Mouse (Mus musculus) kidney, adult 2 months (tissue): ENCODE data around the gene A630095N17Rik. TPM values are rescaled to one million over a fixed set of nuclear protein-coding genes. Genes with fewer than 3 reads are reported as not detected.

Experiments
- DNase-seq: peaks from one replicate; pipeline ENCODE4 v3.0.0; 2021
- H3K27ac ChIP-seq: fragments of 200-500 bp; 2 replicates; pipeline ENCODE4 v1.5.1; 2012; ENCODE audit warnings: low read depth, low read length, control low read depth, inconsistent platforms; ENCODE audit not compliant: insufficient read depth
- H3K27me3 ChIP-seq: fragments of 200-500 bp; replicated peaks from 2 replicates; pipeline ENCODE4 v1.6.1; 2012; ENCODE audit warnings: mild to moderate bottlenecking, moderate library complexity, low read length, inconsistent platforms; ENCODE audit not compliant: control insufficient read depth, insufficient read depth
- H3K36me3 ChIP-seq: fragments of 200-500 bp; 2 replicates; pipeline ENCODE4 v1.6.1; 2012; ENCODE audit warnings: mild to moderate bottlenecking, moderate library complexity, low read length, inconsistent platforms; ENCODE audit not compliant: control insufficient read depth, insufficient read depth
- H3K4me1 ChIP-seq: fragments of 200-500 bp; 2 replicates; pipeline ENCODE4 v1.6.1; 2011; ENCODE audit warnings: low read length; ENCODE audit not compliant: control insufficient read depth, insufficient read depth
- H3K4me3 ChIP-seq: fragments of 200-500 bp; 2 replicates; pipeline ENCODE4 v1.5.1; 2011; ENCODE audit warnings: mild to moderate bottlenecking, low read depth, low read length, control low read depth; ENCODE audit not compliant: insufficient read depth
- CTCF ChIP-seq: fragments of 200-500 bp; conservative IDR thresholded peaks from 2 replicates; pipeline ENCODE4 v1.5.1; 2011; ENCODE audit warnings: low read depth, mild to moderate bottlenecking, control low read depth, low read length, moderate library complexity, mixed read lengths; ENCODE audit not compliant: insufficient read depth, insufficient read length
- POLR2A ChIP-seq: fragments of 200-500 bp; IDR thresholded peaks from one replicate; pipeline ENCODE4 v1.6.1; 2011; ENCODE audit warnings: low read depth, low read length, control low read depth
- WGBS: fragments of 180-500 bp; shearing (Covaris S2); methylation state at CpG from one replicate; pipeline ENCODE4 v1.1.7; 2018; 5-methylcytosine and 5-hydroxymethylcytosine counted together
- polyA plus RNA-seq: library from polyadenylated mRNA; depleted of rRNA; stranded (reverse); fragments of >200 nt; gene quantifications from 2 replicates; pipeline ENCODE4 v1.2.3, GENCODE M21; 2012

Gene A630095N17Rik
- polyA plus RNA-seq, 1 experiment: not detected

DNA sequence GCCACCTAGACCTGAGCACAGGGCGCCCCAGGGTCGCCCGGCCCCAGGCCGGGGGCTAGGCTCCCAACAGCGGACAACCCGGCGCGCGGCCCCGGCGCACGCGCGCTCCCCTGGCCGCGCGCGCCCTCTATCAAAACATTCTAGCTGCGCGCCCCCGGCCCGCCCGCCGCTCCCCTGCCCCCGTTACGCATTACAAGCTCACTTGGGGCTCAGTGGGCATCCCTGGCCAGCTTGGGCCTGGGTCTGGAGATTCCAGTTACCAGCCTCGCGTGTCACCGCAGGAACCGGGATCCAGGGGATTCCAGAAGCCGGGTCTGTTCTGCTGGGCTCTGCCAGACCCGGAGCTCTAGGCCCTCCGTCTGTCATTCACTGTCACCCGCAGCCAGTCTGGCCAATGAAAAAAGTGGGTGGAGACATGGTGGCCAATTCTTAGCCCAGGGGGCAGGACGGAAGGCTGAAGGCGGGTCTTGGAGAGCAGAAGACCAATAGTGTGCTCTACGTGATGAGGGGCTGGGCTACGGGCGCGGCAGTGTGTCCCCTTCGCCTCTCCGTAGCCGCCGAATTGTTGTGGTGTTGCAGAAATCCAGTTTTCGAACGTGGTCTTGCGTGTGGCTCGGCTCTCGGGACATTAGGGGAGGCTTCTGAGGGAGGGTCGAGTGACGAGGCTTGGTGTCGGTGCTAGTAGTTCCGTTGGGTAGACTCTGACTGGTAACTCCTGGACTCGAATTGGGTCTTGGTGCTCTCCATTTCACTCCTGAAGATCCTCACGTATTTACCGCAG, 40.1 kb downstream of the A630095N17Rik start, which contains the start of the genes Ankzf1 and Atg9a:
Gene Ankzf1, plus strand, starts transcription at position 530 of the 781 bp plus-strand sequence.
Gene Atg9a, minus strand, starts transcription at position 575 of the 781 bp plus-strand sequence.
- peak; percentile 99 for DNase-seq
- H3K27ac ChIP-seq: peak within 1 kb of the TSS; percentile 94
- WGBS: under 1% methylated on average over 55 of the region's 56 CpGs
- H3K4me3 ChIP-seq: peak within 1 kb of the TSS; percentile 88
- no peaks in the 10 kb centered on the region; the same call in none of the 2 replicates for H3K36me3 ChIP-seq
- peaks cover 10% of the 10 kb centered on the region; the same call in 1 of the 2 replicates for H3K4me1 ChIP-seq
- H3K27me3 ChIP-seq: no peaks in the 10 kb centered on the region
- peak; percentile 31 for TF ChIP-seq POLR2A
- no peak for TF ChIP-seq CTCF

DNA sequence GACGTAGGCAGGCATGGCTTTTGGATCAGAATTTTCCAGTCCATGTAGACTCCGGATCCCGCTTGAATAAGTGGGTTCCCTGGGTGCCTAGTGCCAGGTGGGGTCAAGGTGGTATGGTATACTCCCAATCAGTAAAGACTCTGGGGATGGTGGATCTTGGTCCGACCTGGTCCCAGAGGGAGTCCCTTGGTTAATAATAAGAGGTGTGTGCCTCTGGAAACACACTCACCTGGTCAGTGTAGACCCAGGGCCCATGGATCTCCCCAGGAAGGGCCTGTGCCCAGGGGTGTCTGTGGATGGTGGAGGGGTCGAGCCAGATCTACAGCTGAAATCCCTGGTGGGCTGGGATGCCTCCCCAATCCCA, 40.7 kb downstream of the A630095N17Rik start:
- TF ChIP-seq POLR2A (no peak), CTCF (no peak)

DNA sequence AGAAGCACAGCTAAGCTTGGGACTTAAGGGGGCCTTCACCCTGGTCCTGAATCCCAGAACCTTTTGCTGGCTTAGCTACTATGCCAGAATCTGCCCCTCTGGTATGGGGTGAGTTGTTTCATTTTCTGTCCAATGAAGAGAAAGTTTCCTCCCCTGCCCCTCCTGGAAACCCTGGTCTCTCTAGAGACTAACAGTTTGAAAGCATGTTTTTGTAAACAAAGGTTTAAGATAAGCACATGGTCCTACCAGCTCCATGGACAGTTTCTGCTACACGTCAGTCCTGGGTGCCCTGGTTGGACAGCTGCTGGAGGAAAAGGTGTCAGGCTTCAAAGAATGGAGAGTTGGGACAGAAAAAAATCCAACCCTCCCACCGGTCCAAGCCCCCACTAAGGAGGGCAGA, 41.3 kb downstream of the A630095N17Rik start:
- peaks cover 10% of the 10 kb centered on the region; the same call in 1 of the 2 replicates for H3K4me1 ChIP-seq
- WGBS: 43% methylated on average over 2 of the region's 2 CpGs
- no peak overlapping the region for H3K4me3 ChIP-seq
- H3K27me3 ChIP-seq: no peaks in the 10 kb centered on the region
- H3K36me3 ChIP-seq: no peaks in the 10 kb centered on the region; the same call in none of the 2 replicates
- DNase-seq: no peak
- no peak for TF ChIP-seq POLR2A
- no peak for TF ChIP-seq CTCF
- no peak overlapping the region for H3K27ac ChIP-seq

More for the DNA sequence above, 40.7 kb downstream of the A630095N17Rik start:
- no peak for DNase-seq
- Histone ChIP-seq H3K36me3 (no peaks in the 10 kb centered on the region; the same call in none of the 2 replicates), H3K4me3 (peak overlapping the region; percentile 88), H3K4me1 (peaks cover 10% of the 10 kb centered on the region; the same call in 1 of the 2 replicates), H3K27me3 (no peaks in the 10 kb centered on the region), H3K27ac (peak overlapping the region; percentile 17; the same call in 1 of the 2 replicates)
- WGBS: 40% methylated on average over 5 of the region's 5 CpGs

DNA sequence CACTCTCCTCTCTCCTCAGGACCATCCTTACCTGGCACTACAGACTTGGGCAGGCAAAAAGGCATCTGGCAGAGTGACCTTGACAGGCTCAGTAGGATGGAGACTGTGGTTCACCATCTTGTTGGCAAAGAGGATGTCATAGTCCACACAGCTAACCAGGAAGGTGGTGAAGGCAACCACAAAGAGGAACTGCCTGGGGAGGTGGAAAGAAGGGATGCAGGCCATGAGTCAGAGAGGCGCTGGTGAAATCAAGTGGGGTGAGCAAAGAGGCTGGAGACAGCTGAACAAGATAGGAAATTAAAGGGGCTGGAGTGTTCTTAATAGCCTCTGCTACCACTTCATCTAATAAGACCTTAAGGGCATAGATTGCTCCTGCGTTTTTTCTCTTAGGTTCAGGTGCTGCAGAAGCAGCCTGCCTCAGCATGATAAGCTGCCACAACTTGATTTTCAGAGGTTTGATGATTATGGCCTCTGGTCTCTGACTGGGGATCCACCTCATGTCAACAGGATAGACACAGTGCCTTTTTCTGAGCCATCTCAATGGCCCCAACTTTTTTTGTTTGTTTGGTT, 43.9 kb downstream of the A630095N17Rik start:
- H3K4me3 ChIP-seq: no peak overlapping the region
- no peak overlapping the region for H3K27ac ChIP-seq
- 79% methylated on average over 2 of the region's 2 CpGs for WGBS
- peaks cover 3% of the 10 kb centered on the region; the same call in 1 of the 2 replicates for H3K4me1 ChIP-seq
- H3K27me3 ChIP-seq: no peaks in the 10 kb centered on the region
- no peak for DNase-seq
- H3K36me3 ChIP-seq: no peaks in the 10 kb centered on the region; the same call in 1 of the 2 replicates
- TF ChIP-seq POLR2A: no peak
- no peak for TF ChIP-seq CTCF

DNA sequence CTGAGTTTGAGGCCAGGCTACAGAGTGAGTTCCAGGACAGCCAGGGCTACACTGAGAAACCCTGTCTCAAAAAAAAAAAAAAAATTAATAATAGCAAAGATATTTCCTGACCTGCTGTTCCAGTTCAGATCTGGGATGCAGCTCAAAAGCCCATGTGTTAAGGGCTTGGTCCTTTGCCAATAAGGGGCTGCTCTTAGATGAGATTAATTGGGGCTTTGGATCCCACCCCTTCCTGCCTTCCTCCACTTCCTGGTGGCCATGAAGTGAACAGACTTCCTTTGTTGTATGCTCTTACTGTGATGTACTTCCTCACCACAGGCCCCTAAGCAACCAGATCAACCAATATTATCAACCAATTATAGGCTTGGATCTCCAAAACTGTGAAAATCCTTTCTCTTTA, 44.8 kb downstream of the A630095N17Rik start:
- H3K4me3 ChIP-seq: no peak overlapping the region
- H3K36me3 ChIP-seq: peaks cover 3% of the 10 kb centered on the region
- peaks cover 3% of the 10 kb centered on the region; the same call in 1 of the 2 replicates for H3K4me1 ChIP-seq
- no peak overlapping the region for H3K27ac ChIP-seq
- no peaks in the 10 kb centered on the region for H3K27me3 ChIP-seq
- TF ChIP-seq CTCF (no peak), POLR2A (no peak)
- peak; percentile 17 for DNase-seq

DNA sequence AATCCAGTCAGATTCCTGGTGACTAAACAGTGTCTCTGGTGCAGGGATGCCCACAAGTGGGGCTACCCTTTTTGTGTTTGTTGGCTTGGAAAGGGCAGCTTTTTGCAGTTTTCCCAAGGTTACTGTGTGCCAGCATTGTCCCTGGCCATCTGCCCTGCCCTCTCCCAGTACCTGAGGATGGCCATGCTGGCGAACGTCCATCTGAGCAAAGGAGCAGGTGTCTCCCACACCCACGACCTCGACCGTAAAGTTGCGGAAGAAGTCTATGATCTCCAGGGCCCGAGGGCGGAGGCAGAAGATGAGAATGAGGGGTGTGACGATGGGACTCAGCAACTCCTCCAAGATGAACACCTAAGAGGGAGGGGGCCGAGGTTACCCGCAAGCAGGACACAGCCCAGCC, 46.4 kb downstream of the A630095N17Rik start:
- 87% methylated on average over 11 of the region's 11 CpGs for whole genome bisulfite sequencing
- Histone ChIP-seq H3K27ac (no peak overlapping the region), H3K36me3 (peaks cover 3% of the 10 kb centered on the region), H3K27me3 (no peaks in the 10 kb centered on the region), H3K4me1 (no peaks in the 10 kb centered on the region), H3K4me3 (no peak overlapping the region)
- no peak for DNase-seq
- TF ChIP-seq POLR2A: no peak
- TF ChIP-seq CTCF: no peak

DNA sequence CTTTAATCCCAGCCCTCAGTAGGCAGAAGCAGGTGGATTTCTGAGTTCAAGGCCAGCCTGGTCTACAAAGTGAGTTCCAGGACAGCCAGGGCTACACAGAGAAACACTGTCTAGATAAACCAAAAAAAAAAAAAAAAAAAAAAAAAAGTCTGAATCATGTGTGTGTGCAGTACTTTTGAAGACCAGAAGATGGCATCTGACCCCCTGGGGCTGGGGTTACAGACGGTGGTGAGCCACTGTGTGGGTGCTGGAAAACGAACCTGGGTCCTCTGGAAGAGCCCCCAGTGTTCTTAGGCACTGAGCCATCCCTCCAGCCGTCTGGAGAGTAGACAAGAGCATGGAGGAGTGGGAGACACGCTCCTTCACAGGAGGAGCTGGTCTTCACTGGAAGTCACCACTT, 49.7 kb downstream of the A630095N17Rik start:
- TF ChIP-seq CTCF: 0 out of 2 replicates have a peak, but pooled peaks have one; percentile 12
- no peak for TF ChIP-seq POLR2A
- no peak overlapping the region for H3K27ac ChIP-seq
- no peaks in the 10 kb centered on the region for H3K4me1 ChIP-seq
- no peak for DNase-seq
- 72% methylated on average over 4 of the region's 4 CpGs for WGBS
- no peak overlapping the region for H3K4me3 ChIP-seq
- no peaks in the 10 kb centered on the region for H3K27me3 ChIP-seq
- H3K36me3 ChIP-seq: peaks cover 3% of the 10 kb centered on the region
